Mouse (Mus musculus): Measurements from ENCODE around the gene Fgd6.
A peak's percentile ranks its signal among the peaks of the same experiment; 100 is the strongest.

The Fgd6 gene

GRCm38 (mm10) chr10:94140227-94140931 is 104.6 kb downstream of the Fgd6 start:
- no peak for DNase-seq

GRCm38 (mm10) chr10:94142427-94142826 is 106.6 kb downstream of the Fgd6 start:
- no peak for DNase-seq

GRCm38 (mm10) chr10:94144581-94144980 is 108.8 kb downstream of the Fgd6 start:
- no peak for DNase-seq

- no peak for DNase-seq
Measured at GRCm38 (mm10) chr10:94147391-94147755, 111.6 kb downstream of the Fgd6 start.

GRCm38 (mm10) chr10:94147756-94148531 is 112.1 kb downstream of the Fgd6 start, which contains the start of gene Nr2c1:
Gene Nr2c1 (plus strand): TSS chr10:94148023.
- DNase-seq, result peak; percentile 90 to 92

GRCm38 (mm10) chr10:94151488-94151887 is 115.7 kb downstream of the Fgd6 start:
- no peak for DNase-seq

- DNase-seq, result no peak
Measured at GRCm38 (mm10) chr10:94153841-94154240, 118.0 kb downstream of the Fgd6 start.

- no peak for DNase-seq
Measured at GRCm38 (mm10) chr10:94158962-94159361, 123.2 kb downstream of the Fgd6 start.

- DNase-seq, result no peak
Measured at GRCm38 (mm10) chr10:94159406-94159805, 123.6 kb downstream of the Fgd6 start.

GRCm38 (mm10) chr10:94161051-94161765 is 125.4 kb downstream of the Fgd6 start:
- no peak for DNase-seq

- no peak for DNase-seq
Measured at GRCm38 (mm10) chr10:94162031-94162430, 126.2 kb downstream of the Fgd6 start.

GRCm38 (mm10) chr10:94164104-94164845 is 128.5 kb downstream of the Fgd6 start:
- DNase-seq, result no peak

- DNase-seq, result no peak
Measured at GRCm38 (mm10) chr10:94165426-94165825, 129.6 kb downstream of the Fgd6 start.

GRCm38 (mm10) chr10:94167051-94167750 is 131.4 kb downstream of the Fgd6 start:
- DNase-seq, result no peak

- DNase-seq, result peak in 1 of 2 experiments; percentile 41
Measured at GRCm38 (mm10) chr10:94171440-94172130, 135.8 kb downstream of the Fgd6 start.

- no peak for DNase-seq
Measured at GRCm38 (mm10) chr10:94172137-94172536, 136.3 kb downstream of the Fgd6 start.

- no peak for DNase-seq
Measured at GRCm38 (mm10) chr10:94172706-94173105, 136.9 kb downstream of the Fgd6 start.

GRCm38 (mm10) chr10:94174652-94175051 is 138.9 kb downstream of the Fgd6 start:
- peak in 1 of 2 experiments; percentile 17 for DNase-seq

GRCm38 (mm10) chr10:94183199-94183598 is 147.4 kb downstream of the Fgd6 start:
- DNase-seq, result no peak
